ENCODE assay signal across 9 mouse cellular contexts in genomic region chr9:35163011-35163690, GRCm38 (mm10). TPM values are rescaled to one million over a fixed set of nuclear protein-coding genes. Genes with fewer than 3 reads are reported as not detected.
A peak's percentile ranks its signal among the peaks of the same experiment; 100 is the strongest.
DNase-seq lines count a peak whose midpoint lies in the region; ATAC-seq and TF ChIP-seq lines count a peak whose summit lies in the region.
"Had no signal": no experiment of that assay in that cellular context is flagged by ENCODE, and none has a peak within 500 bp of the region (broad histone marks: within the 10 kb centered on the region; RNA-seq: fewer than 3 reads in every experiment).

No protein-coding gene starts in this region.

- H3K4me1 ChIP-seq in kidney, embryonic 15.5 days, result peaks cover 13% of the 10 kb centered on the region
- peaks cover 10 to 26% of the 10 kb centered on the region in 2 experiments for H3K4me1 ChIP-seq in CH12.LX (ENCODE audit: control insufficient read depth in 1 of 2, insufficient read depth in 2 of 2)
- H3K4me1 ChIP-seq in heart, postnatal 0 days (ENCODE audit: control insufficient read depth, insufficient read depth), result no peaks in the 10 kb centered on the region

- H3K27me3 ChIP-seq in kidney, embryonic 15.5 days, result no peaks in the 10 kb centered on the region
- no peaks in the 10 kb centered on the region for H3K27me3 ChIP-seq in CH12.LX (replicated peaks)
- H3K27me3 ChIP-seq in heart, postnatal 0 days (ENCODE audit: control insufficient read depth, insufficient read depth, low read length), result no peaks in the 10 kb centered on the region

- TF ChIP-seq CTCF in CH12.LX (conservative IDR thresholded peaks at IDR 0.05 in 1 of 2, IDR thresholded peaks at IDR 0.05 in 1 of 2; ENCODE audit: low read depth in 2 of 2, low read length in 2 of 2), result no peak
- no peak for TF ChIP-seq CTCF in heart, postnatal 0 days (IDR thresholded peaks at IDR 0.05; ENCODE audit: low read depth)

- no peak for ATAC-seq in kidney, embryonic 15.5 days (replicated peaks; ENCODE audit: low FRiP score)
- ATAC-seq in cerebellum, adult (ENCODE audit: insufficient number of reproducible peaks, low FRiP score, low TSS enrichment), result peak; percentile 43; the same call in 1 of the 2 replicates
- no peak; the same call in 1 of the 2 replicates for ATAC-seq in heart, postnatal 0 days (ENCODE audit: insufficient read depth, low read depth)

- no peak overlapping the region for H3K27ac ChIP-seq in kidney, embryonic 15.5 days
- no peak overlapping the region for H3K27ac ChIP-seq in CH12.LX (ENCODE audit: insufficient read depth, low read depth)
- H3K27ac ChIP-seq in heart, postnatal 0 days (ENCODE audit: low read depth), result no peak overlapping the region
- H3K27ac ChIP-seq: macrophage had no signal

- dilution Hi-C loops in CH12.LX (cut with MboI; ENCODE audit: extremely low pct_ligation_motif_present, extremely low pct_unique_long_range_greater_than_20kb, low sequenced_read_pairs), result no loop called here

- no peak overlapping the region for H3K9ac ChIP-seq in kidney, embryonic 15.5 days
- H3K9ac ChIP-seq in CH12.LX (ENCODE audit: insufficient read depth, low read depth), result no peak overlapping the region
- no peak overlapping the region for H3K9ac ChIP-seq in heart, postnatal 0 days (replicated peaks; ENCODE audit: low read depth, low read length)

- no peak for TF ChIP-seq EP300 in CH12.LX (IDR thresholded peaks at IDR 0.05; ENCODE audit: low read length)
- no peak for TF ChIP-seq EP300 in heart, postnatal 0 days (IDR thresholded peaks at IDR 0.05; ENCODE audit: low read depth)

- H3K79me2 ChIP-seq in CH12.LX (replicated peaks; ENCODE audit: control insufficient read depth, extremely low read depth, insufficient read depth, poor library complexity, severe bottlenecking), result no peaks in the 10 kb centered on the region

- peak; percentile 56 for DNase-seq in kidney, adult 18-20 months
- no peak for DNase-seq in CH12.LX (ENCODE audit: extremely low read depth)
- no peak for DNase-seq in heart, postnatal 0 days (ENCODE audit: low spot score)
- no peak for DNase-seq in spleen, adult 18-20 months
- DNase-seq in spleen, postnatal 10 days (ENCODE audit: low spot score in 2 of 2), result no peak
- DNase-seq in T-cell, adult 2 months (ENCODE audit: low spot score), result no peak

- no peaks in the 10 kb centered on the region for H3K9me3 ChIP-seq in kidney, embryonic 15.5 days (replicated peaks)
- H3K9me3 ChIP-seq in CH12.LX (replicated peaks; ENCODE audit: low read length), result no peaks in the 10 kb centered on the region
- H3K9me3 ChIP-seq in heart, postnatal 0 days (replicated peaks; ENCODE audit: control insufficient read depth, low read length), result no peaks in the 10 kb centered on the region

- H3K36me3 ChIP-seq in kidney, embryonic 15.5 days, result peaks cover 12% of the 10 kb centered on the region
- peaks cover 25 to 76% of the 10 kb centered on the region in 2 experiments for H3K36me3 ChIP-seq in CH12.LX (replicated peaks in 1 of 2; ENCODE audit: control insufficient read depth in 1 of 2, insufficient read depth in 1 of 2, low read length in 1 of 2)
- H3K36me3 ChIP-seq in heart, postnatal 0 days (replicated peaks; ENCODE audit: control insufficient read depth, insufficient read depth, low read length), result no peaks in the 10 kb centered on the region

- no peak overlapping the region for H3K4me2 ChIP-seq in kidney, embryonic 15.5 days
- no peak overlapping the region for H3K4me2 ChIP-seq in CH12.LX (ENCODE audit: insufficient read depth, low read depth, poor library complexity, severe bottlenecking)
- peak overlapping the region; percentile 38 for H3K4me2 ChIP-seq in heart, postnatal 0 days (ENCODE audit: low read depth, low read length)

- TF ChIP-seq POLR2A in CH12.LX (IDR thresholded peaks at IDR 0.05; ENCODE audit: low read depth, low read length), result no peak

- no peak for TF ChIP-seq RAD21 in CH12.LX (IDR thresholded peaks at IDR 0.05; ENCODE audit: low read depth, low read length)

- in situ Hi-C loops in CH12.LX (cut with MboI; ENCODE audit: low pct_ligation_motif_present, low pct_unique_long_range_greater_than_20kb, low sequenced_read_pairs), result no loop called here

- no peak overlapping the region for H3K4me3 ChIP-seq in kidney, embryonic 15.5 days (replicated peaks)
- no peak overlapping the region for H3K4me3 ChIP-seq in CH12.LX (replicated peaks in 1 of 3; ENCODE audit: low read depth in 2 of 3, low read length in 2 of 3, poor library complexity in 1 of 3)
- no peak overlapping the region for H3K4me3 ChIP-seq in heart, postnatal 0 days (ENCODE audit: low read depth, low read length)

- WGBS in kidney, embryonic 15.5 days, result 88% methylated on average over 11 of the region's 11 CpGs
- WGBS in heart, postnatal 0 days, result 62% methylated on average over 11 of the region's 11 CpGs

TF ChIP-seq in CH12.LX, 34 proteins besides CTCF, POLR2A, EP300 and RAD21:
- no peak for TF ChIP-seq SIN3A (IDR thresholded peaks at IDR 0.05; ENCODE audit: low read length)
- no peak for TF ChIP-seq TCF12 (IDR thresholded peaks at IDR 0.05; ENCODE audit: low read depth, low read length)
- TF ChIP-seq ZNF384 (IDR thresholded peaks at IDR 0.05; ENCODE audit: low read depth, low read length), result peak; percentile 79
TF ChIP-seq in CH12.LX: peak in this region for 1.

RNA-seq across cellular contexts. Expression of gene Dcps, which starts 12.7 kb away (rescaled TPM):
- polyA plus RNA-seq in kidney, embryonic 15.5 days (2015; fragmentation: Nextera tagmentation; extraction: Ambion mirVana), result 94.4 and 95.4 TPM in 2 replicates
- total RNA-seq in CH12.LX (2012; rRNA removed) (64.3 and 70.1 TPM in 2 replicates), CH12.LX (2014; rRNA removed) (113 TPM in 2 replicates)
- 94.3 and 102 TPM in 2 replicates for polyA plus RNA-seq in CH12.LX (2012; ENCODE audit: insufficient read length, low read depth)
- total RNA-seq in heart, postnatal 0 days (2014; rRNA removed; ENCODE audit: low replicate concordance), result 36.4 and 54.8 TPM in 2 replicates
- 34.9 and 37.9 TPM in 2 replicates for polyA plus RNA-seq in heart, postnatal 0 days (2015; fragmentation: Nextera tagmentation; extraction: Ambion mirVana)

RNA-seq across cellular contexts. Expression of gene Srpr, which starts 36.8 kb away (rescaled TPM):
- 117 and 123 TPM in 2 replicates for polyA plus RNA-seq in kidney, embryonic 15.5 days (2015; fragmentation: Nextera tagmentation; extraction: Ambion mirVana)
- 40.1 and 50.7 TPM in 2 replicates for total RNA-seq in CH12.LX (2012; rRNA removed)
- 33.0 and 38.2 TPM in 2 replicates for total RNA-seq in CH12.LX (2014; rRNA removed)
- 95.0 and 99.2 TPM in 2 replicates for polyA plus RNA-seq in CH12.LX (2012; ENCODE audit: insufficient read length, low read depth)
- 39.0 and 77.8 TPM in 2 replicates for total RNA-seq in heart, postnatal 0 days (2014; rRNA removed; ENCODE audit: low replicate concordance)
- 90.3 and 90.9 TPM in 2 replicates for polyA plus RNA-seq in heart, postnatal 0 days (2015; fragmentation: Nextera tagmentation; extraction: Ambion mirVana)

RNA-seq across cellular contexts. Expression of gene Tirap, which starts 36.9 kb away (rescaled TPM):
- 11.9 and 12.1 TPM in 2 replicates for polyA plus RNA-seq in kidney, embryonic 15.5 days (2015; fragmentation: Nextera tagmentation; extraction: Ambion mirVana)
- 10.5 and 11.8 TPM in 2 replicates for total RNA-seq in CH12.LX (2012; rRNA removed)
- total RNA-seq in CH12.LX (2014; rRNA removed), result 14.2 and 18.0 TPM in 2 replicates
- 15.6 and 18.7 TPM in 2 replicates for polyA plus RNA-seq in CH12.LX (2012; ENCODE audit: insufficient read length, low read depth)
- total RNA-seq in heart, postnatal 0 days (2014; rRNA removed; ENCODE audit: low replicate concordance), result 10.0 and 13.2 TPM in 2 replicates
- polyA plus RNA-seq in heart, postnatal 0 days (2015; fragmentation: Nextera tagmentation; extraction: Ambion mirVana), result 5.5 TPM in 2 replicates

RNA-seq across cellular contexts. Expression of gene St3gal4, which starts 44.1 kb away (rescaled TPM):
- polyA plus RNA-seq in kidney, embryonic 15.5 days (2015; fragmentation: Nextera tagmentation; extraction: Ambion mirVana), result 17.4 and 17.8 TPM in 2 replicates
- total RNA-seq in CH12.LX (2012; rRNA removed), result 6.2 and 7.1 TPM in 2 replicates
- 8.8 and 10.8 TPM in 2 replicates for total RNA-seq in CH12.LX (2014; rRNA removed)
- polyA plus RNA-seq in CH12.LX (2012; ENCODE audit: insufficient read length, low read depth), result 9.3 and 10.7 TPM in 2 replicates
- total RNA-seq in heart, postnatal 0 days (2014; rRNA removed; ENCODE audit: low replicate concordance), result 37.2 and 37.6 TPM in 2 replicates
- polyA plus RNA-seq in heart, postnatal 0 days (2015; fragmentation: Nextera tagmentation; extraction: Ambion mirVana), result 24.8 and 25.2 TPM in 2 replicates

RNA-seq across cellular contexts. Expression of gene Foxred1, which starts 47.7 kb away (rescaled TPM):
- polyA plus RNA-seq in kidney, embryonic 15.5 days (2015; fragmentation: Nextera tagmentation; extraction: Ambion mirVana), result 47.3 and 50.7 TPM in 2 replicates
- total RNA-seq in CH12.LX (2012; rRNA removed), result 31.1 and 40.3 TPM in 2 replicates
- total RNA-seq in CH12.LX (2014; rRNA removed), result 69.1 and 70.0 TPM in 2 replicates
- 40.3 and 42.6 TPM in 2 replicates for polyA plus RNA-seq in CH12.LX (2012; ENCODE audit: insufficient read length, low read depth)
- total RNA-seq in heart, postnatal 0 days (2014; rRNA removed; ENCODE audit: low replicate concordance), result 88.0 and 91.5 TPM in 2 replicates
- polyA plus RNA-seq in heart, postnatal 0 days (2015; fragmentation: Nextera tagmentation; extraction: Ambion mirVana), result 93.1 and 95.9 TPM in 2 replicates
